Mouse (Mus musculus): ENCODE results near the gene Gm17332. TPM values are rescaled to one million over a fixed set of nuclear protein-coding genes. Genes with fewer than 3 reads are reported as not detected.

The Gm17332 gene
- polyA plus RNA-seq (2014; fragmentation: Illumina TruSeq; extraction: RNeasy Lipid Tissue Mini Kit (QIAGEN cat#74804); ENCODE audit: low read depth, low replicate concordance), result not detected

GRCm38 (mm10) chr11:31182362-31182761 lies at the start of gene Gm17332:
TSS of gene Gm17332 (minus strand) at chr11:31182462.

Other genes starting within 250 kb of the Gm17332 start
- gene Erlec1, start 228.1 kb downstream of the Gm17332 start, polyA plus RNA-seq (2014; fragmentation: Illumina TruSeq; extraction: RNeasy Lipid Tissue Mini Kit (QIAGEN cat#74804); ENCODE audit: low read depth, low replicate concordance), result 192 TPM
- 154 TPM for gene Chac2, start 196.1 kb downstream of the Gm17332 start, polyA plus RNA-seq (2014; fragmentation: Illumina TruSeq; extraction: RNeasy Lipid Tissue Mini Kit (QIAGEN cat#74804); ENCODE audit: low read depth, low replicate concordance)
- gene Stc2, start 187.6 kb upstream of the Gm17332 start, polyA plus RNA-seq (2014; fragmentation: Illumina TruSeq; extraction: RNeasy Lipid Tissue Mini Kit (QIAGEN cat#74804); ENCODE audit: low read depth, low replicate concordance), result 1.7 TPM

Measured in kidney, adult 10 weeks (tissue).